Mouse (Mus musculus): ENCODE measurements at regions not wholly inside any gene's neighbourhood (a gene's known extent, or its start where the extent isn't known, plus 50 kb on each side); places are given as distances from the start of the nearest gene placed in this dataset. TPM values are rescaled to one million over a fixed set of nuclear protein-coding genes. Genes with fewer than 3 reads are reported as not detected.

MicroRNAs in the stretch of these regions (microRNA counts, 519-probe panel; counts per million panel counts)
- microRNA mmu-miR-710, result 2,110 counts per million, percentile 28 among the panel's probes with 10 or more counts

Small RNA genes in the stretch of these regions (microRNA-seq; reads per million reads assigned to microRNA genes)
- gene Mir710, result not detected

Data from heart, embryonic 15.5 days (tissue).